Mouse (Mus musculus) kidney, adult 2 months (tissue): ENCODE results near the gene Ibsp.

Experiments
- CTCF ChIP-seq: fragments of 200-500 bp; conservative IDR thresholded peaks from 2 replicates; pipeline ENCODE4 v1.5.1; 2011; ENCODE audit warnings: low read depth, mild to moderate bottlenecking, control low read depth, low read length, moderate library complexity, mixed read lengths; ENCODE audit not compliant: insufficient read depth, insufficient read length
- POLR2A ChIP-seq: fragments of 200-500 bp; IDR thresholded peaks from one replicate; pipeline ENCODE4 v1.6.1; 2011; ENCODE audit warnings: low read depth, low read length, control low read depth

- TF ChIP-seq CTCF, result no peak
- no peak for TF ChIP-seq POLR2A
These were observed 59.6 kb downstream of the Ibsp start for GRCm38 (mm10) chr5:104358592-104358991.
